Mouse (Mus musculus) stomach, embryonic 16.5 days (tissue): ENCODE data around the gene Nsun4. TPM values are rescaled to one million over a fixed set of nuclear protein-coding genes. Genes with fewer than 3 reads are reported as not detected.

ENCODE experiments used
- ATAC-seq: fragments of 200-750 bp; cut with Nextera tagmentation; 2 replicates; pipeline ENCODE4 v1.8.0; 2017; ENCODE audit warnings: moderate number of reproducible peaks, moderate TSS enrichment; ENCODE audit not compliant: insufficient read depth, low FRiP score
- H3K27ac ChIP-seq: fragments of 300-500 bp; sonication (generic); 2 replicates; pipeline ENCODE4 v1.5.1; 2014; ENCODE audit warnings: low read length
- H3K27me3 ChIP-seq: fragments of 300-500 bp; sonication (generic); 2 replicates; pipeline ENCODE4 v1.6.1; 2014; ENCODE audit warnings: low read length, control low read depth, mixed read lengths; ENCODE audit not compliant: control insufficient read depth, insufficient read depth
- H3K36me3 ChIP-seq: fragments of 300-500 bp; sonication (generic); 2 replicates; pipeline ENCODE4 v1.6.1; 2014; ENCODE audit warnings: low read length; ENCODE audit not compliant: control insufficient read depth, insufficient read depth
- H3K4me1 ChIP-seq: fragments of 300-500 bp; sonication (generic); 2 replicates; pipeline ENCODE4 v1.6.1; 2014; ENCODE audit warnings: low read length, control low read depth, mixed read lengths; ENCODE audit not compliant: control insufficient read depth, insufficient read depth
- H3K4me2 ChIP-seq: fragments of 300-500 bp; sonication (generic); 2 replicates; pipeline ENCODE4 v1.6.1; 2014; ENCODE audit warnings: low read depth, low read length, mixed read lengths
- H3K4me3 ChIP-seq: fragments of 300-500 bp; sonication (generic); replicated peaks from 2 replicates; pipeline ENCODE4 v1.5.1; 2014; ENCODE audit warnings: mild to moderate bottlenecking, low read length
- H3K9ac ChIP-seq: fragments of 300-500 bp; sonication (generic); 2 replicates; pipeline ENCODE4 v1.6.1; 2014; ENCODE audit warnings: low read length
- H3K9me3 ChIP-seq: fragments of 300-500 bp; sonication (generic); replicated peaks from 2 replicates; pipeline ENCODE4 v1.6.1; 2016; ENCODE audit warnings: low read length, control low read depth; ENCODE audit not compliant: control insufficient read depth
- WGBS: fragments of 180-500 bp; shearing (Covaris S2); extraction: QIAGEN DNeasy Blood & Tissue Kit; methylation state at CpG from one replicate; pipeline ENCODE4 v1.1.7; 2014; 5-methylcytosine and 5-hydroxymethylcytosine counted together
- polyA plus RNA-seq: library from polyadenylated mRNA; unstranded; fragments of >200 nt; fragmentation: Nextera tagmentation; extraction: Ambion mirVana; gene quantifications from 2 replicates; pipeline ENCODE4 v1.2.1, GENCODE M21; 2015

The Nsun4 gene
- polyA plus RNA-seq = 18.5 and 18.8 TPM in 2 replicates

- ATAC-seq = peak; percentile 96
- peak within 1 kb of the TSS; percentile 97 for H3K27ac ChIP-seq
- H3K4me2 ChIP-seq = peak within 1 kb of the TSS; percentile 94
- H3K27me3 ChIP-seq = no peaks in the 10 kb centered on the region
- H3K9ac ChIP-seq = peak within 1 kb of the TSS; percentile 72
- H3K9me3 ChIP-seq = no peaks in the 10 kb centered on the region
- under 1% methylated on average over 35 of the region's 35 CpGs for WGBS
- peaks cover 8% of the 10 kb centered on the region for H3K4me1 ChIP-seq
- no peaks in the 10 kb centered on the region for H3K36me3 ChIP-seq
- peak within 1 kb of the TSS; percentile 67 for H3K4me3 ChIP-seq
These were observed at the start of gene Nsun4 for GRCm38 (mm10) chr4:116053399-116053961. Gene Nsun4 (minus strand): TSS chr4:116053876.

- no peaks in the 10 kb centered on the region for H3K27me3 ChIP-seq
- no peak overlapping the region for H3K27ac ChIP-seq
- H3K36me3 ChIP-seq = peaks cover 33% of the 10 kb centered on the region
- H3K4me3 ChIP-seq = no peak overlapping the region
- H3K9ac ChIP-seq = no peak overlapping the region
- no peak overlapping the region for H3K4me2 ChIP-seq
- 75% methylated on average over 7 of the region's 7 CpGs for WGBS
- no peaks in the 10 kb centered on the region for H3K9me3 ChIP-seq
- ATAC-seq = no peak
- H3K4me1 ChIP-seq = no peaks in the 10 kb centered on the region
These were observed 47.3 kb upstream of the Nsun4 start for GRCm38 (mm10) chr4:116100959-116101358.

- WGBS = 60% methylated on average over 8 of the region's 8 CpGs
- H3K4me3 ChIP-seq = no peak overlapping the region
- H3K4me1 ChIP-seq = no peaks in the 10 kb centered on the region
- H3K4me2 ChIP-seq = no peak overlapping the region
- peaks cover 46% of the 10 kb centered on the region for H3K36me3 ChIP-seq
- H3K9ac ChIP-seq = no peak overlapping the region
- ATAC-seq = no peak
- no peak overlapping the region for H3K27ac ChIP-seq
- H3K27me3 ChIP-seq = no peaks in the 10 kb centered on the region
- no peaks in the 10 kb centered on the region for H3K9me3 ChIP-seq
These were observed 43.5 kb upstream of the Nsun4 start for GRCm38 (mm10) chr4:116097211-116097610.

- H3K36me3 ChIP-seq = peaks cover 46% of the 10 kb centered on the region
These were observed 42.6 kb upstream of the Nsun4 start for GRCm38 (mm10) chr4:116096291-116096690.

GRCm38 (mm10) chr4:116088510-116089249 lies 35.0 kb upstream of the Nsun4 start:
- Histone ChIP-seq H3K9ac (no peak overlapping the region), H3K27ac (no peak overlapping the region), H3K4me1 (no peaks in the 10 kb centered on the region), H3K4me3 (no peak overlapping the region), H3K27me3 (no peaks in the 10 kb centered on the region), H3K9me3 (no peaks in the 10 kb centered on the region), H3K36me3 (peaks cover 31% of the 10 kb centered on the region), H3K4me2 (no peak overlapping the region)
- WGBS = 89% methylated on average over 23 of the region's 23 CpGs
- no peak for ATAC-seq

More at GRCm38 (mm10) chr4:116096291-116096690, 42.6 kb upstream of the Nsun4 start:
- ATAC-seq = no peak
- Histone ChIP-seq H3K27ac (no peak overlapping the region), H3K9ac (no peak overlapping the region), H3K4me3 (no peak overlapping the region), H3K4me1 (no peaks in the 10 kb centered on the region), H3K27me3 (no peaks in the 10 kb centered on the region), H3K4me2 (no peak overlapping the region), H3K9me3 (no peaks in the 10 kb centered on the region)
- WGBS = 91% methylated on average over 10 of the region's 10 CpGs

- Histone ChIP-seq H3K4me1 (peaks cover 27% of the 10 kb centered on the region), H3K27ac (peak overlapping the region; percentile 98), H3K27me3 (no peaks in the 10 kb centered on the region), H3K9ac (peak overlapping the region; percentile 99), H3K4me3 (peak overlapping the region; percentile 99), H3K4me2 (peak overlapping the region; percentile 91), H3K36me3 (peaks cover 5% of the 10 kb centered on the region; the same call in 1 of the 2 replicates), H3K9me3 (no peaks in the 10 kb centered on the region)
- ATAC-seq = no peak
- WGBS = 50% methylated on average over 3 of the region's 3 CpGs
These were observed 23.8 kb upstream of the Nsun4 start for GRCm38 (mm10) chr4:116077240-116078095.

- H3K36me3 ChIP-seq = peaks cover 5% of the 10 kb centered on the region; the same call in 1 of the 2 replicates
- WGBS = 1% methylated on average over 37 of the region's 37 CpGs
- H3K27ac ChIP-seq = peak overlapping the region; percentile 98
- H3K4me1 ChIP-seq = peaks cover 27% of the 10 kb centered on the region
- H3K4me2 ChIP-seq = peak overlapping the region; percentile 91
- H3K27me3 ChIP-seq = no peaks in the 10 kb centered on the region
- H3K9me3 ChIP-seq = no peaks in the 10 kb centered on the region
- ATAC-seq = 0 out of 2 replicates have a peak, but pooled peaks have one; percentile 16
- peak overlapping the region; percentile 99 for H3K9ac ChIP-seq
- peak overlapping the region; percentile 99 for H3K4me3 ChIP-seq
These were observed 22.9 kb upstream of the Nsun4 start for GRCm38 (mm10) chr4:116076369-116077231.

- H3K4me2 ChIP-seq = peak overlapping the region; percentile 91
These were observed 22.1 kb upstream of the Nsun4 start for GRCm38 (mm10) chr4:116075631-116076368.

More at GRCm38 (mm10) chr4:116075631-116076368, 22.1 kb upstream of the Nsun4 start:
- peak; percentile 69 for ATAC-seq
- Histone ChIP-seq H3K4me1 (peaks cover 27% of the 10 kb centered on the region), H3K9ac (peak overlapping the region; percentile 99), H3K9me3 (no peaks in the 10 kb centered on the region), H3K27me3 (no peaks in the 10 kb centered on the region), H3K36me3 (peaks cover 5% of the 10 kb centered on the region; the same call in 1 of the 2 replicates), H3K4me3 (peak overlapping the region; percentile 99), H3K27ac (peak overlapping the region; percentile 98)
- under 1% methylated on average over 75 of the region's 77 CpGs for WGBS
